Mouse (Mus musculus): ENCODE results near the gene Ulk4. TPM values are rescaled to one million over a fixed set of nuclear protein-coding genes. Genes with fewer than 3 reads are reported as not detected.
A peak's percentile ranks its signal among the peaks of the same experiment; 100 is the strongest.

Gene Ulk4
- polyA plus RNA-seq, 1 experiment from 2014 or later = 134 TPM

DNA sequence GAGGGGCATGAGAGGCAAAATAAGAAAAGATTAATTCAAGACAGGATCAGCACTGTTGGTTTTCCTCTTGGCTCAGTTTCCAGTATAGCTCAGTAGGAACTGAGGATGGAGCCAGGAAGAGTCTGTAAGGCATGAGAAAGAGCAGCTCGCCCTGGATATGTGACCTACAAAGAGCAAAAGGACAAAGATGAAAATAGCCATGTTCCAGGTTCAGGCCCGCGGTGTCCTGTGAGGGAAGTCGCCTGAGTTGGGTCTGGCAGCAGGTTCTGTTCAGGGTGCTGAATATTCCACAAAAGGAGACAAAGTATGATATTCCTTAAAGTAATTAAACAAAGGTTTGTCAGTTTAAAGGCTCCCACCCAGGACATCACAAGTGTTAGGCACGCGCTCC is 34.8 kb upstream of the Ulk4 start:
- H3K4me1 ChIP-seq = peaks cover 65% of the 10 kb centered on the region
- H3K27ac ChIP-seq (replicated peaks) = peak overlapping the region; percentile 85
- ATAC-seq (replicated peaks) = no peak

DNA sequence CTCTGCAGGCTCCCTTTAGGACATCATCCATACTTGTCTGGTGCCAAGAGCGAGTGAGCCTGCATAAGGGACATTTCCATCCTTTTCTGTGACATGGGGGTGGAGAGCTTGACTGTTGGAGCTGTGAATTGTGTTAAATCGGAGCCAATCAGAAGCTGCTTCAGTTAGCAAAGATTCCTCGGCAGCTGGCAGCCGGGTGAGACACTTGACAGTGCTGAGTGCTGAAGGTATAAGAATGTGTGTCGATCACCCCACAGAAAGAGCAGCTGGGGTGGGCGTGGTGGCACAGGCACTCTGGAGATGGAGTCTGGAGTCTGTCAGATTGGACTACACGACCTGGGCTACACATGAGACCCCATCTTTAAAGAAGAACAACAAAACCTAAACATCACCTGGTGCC is 33.5 kb upstream of the Ulk4 start:
- H3K9me3 ChIP-seq = no peaks in the 10 kb centered on the region
- no peak overlapping the region for H3K4me3 ChIP-seq
- no peak overlapping the region for H3K4me2 ChIP-seq (replicated peaks)
- H3K9ac ChIP-seq (replicated peaks) = no peak overlapping the region
- H3K4me1 ChIP-seq = peaks cover 55% of the 10 kb centered on the region
- WGBS = 49% methylated on average over 7 of the region's 7 CpGs
- no peaks in the 10 kb centered on the region for H3K36me3 ChIP-seq
- peak overlapping the region; percentile 70 for H3K27ac ChIP-seq (replicated peaks)
- no peaks in the 10 kb centered on the region for H3K27me3 ChIP-seq
- ATAC-seq (replicated peaks) = peak; percentile 32; the same call in 1 of the 2 replicates

More for the DNA sequence above, 34.8 kb upstream of the Ulk4 start:
- Histone ChIP-seq H3K4me3 (no peak overlapping the region), H3K9me3 (no peaks in the 10 kb centered on the region), H3K36me3 (no peaks in the 10 kb centered on the region), H3K9ac (replicated peaks) (no peak overlapping the region), H3K4me2 (replicated peaks) (no peak overlapping the region), H3K27me3 (no peaks in the 10 kb centered on the region)
- WGBS = 58% methylated on average over 6 of the region's 6 CpGs

DNA sequence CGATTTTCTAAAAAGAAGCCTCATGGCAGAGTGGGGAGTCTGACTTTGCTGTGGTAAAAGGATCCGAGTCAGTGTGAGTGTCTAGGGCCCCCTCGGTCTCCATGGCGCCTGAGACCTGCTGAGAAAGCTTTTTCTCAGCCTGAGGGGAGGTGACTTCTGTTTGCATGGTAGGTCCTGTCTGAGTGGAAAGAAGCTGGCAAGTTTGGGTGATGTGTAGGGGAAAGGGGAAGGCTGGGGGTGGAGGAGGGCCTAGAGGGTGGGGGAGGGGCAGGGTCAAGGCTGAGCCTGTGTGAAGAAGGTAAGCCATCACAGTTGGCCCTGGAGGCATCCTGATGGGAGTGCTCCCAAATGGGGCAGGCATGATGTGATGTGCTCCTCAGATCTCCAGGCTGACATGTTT is 32.3 kb upstream of the Ulk4 start:
- H3K4me3 ChIP-seq = no peak overlapping the region
- no peaks in the 10 kb centered on the region for H3K9me3 ChIP-seq
- no peak overlapping the region for H3K27ac ChIP-seq (replicated peaks)
- H3K9ac ChIP-seq (replicated peaks) = no peak overlapping the region
- H3K4me2 ChIP-seq (replicated peaks) = no peak overlapping the region
- H3K4me1 ChIP-seq = peaks cover 52% of the 10 kb centered on the region
- WGBS = 36% methylated on average over 4 of the region's 4 CpGs
- H3K36me3 ChIP-seq = no peaks in the 10 kb centered on the region
- H3K27me3 ChIP-seq = no peaks in the 10 kb centered on the region
- ATAC-seq (replicated peaks) = no peak

DNA sequence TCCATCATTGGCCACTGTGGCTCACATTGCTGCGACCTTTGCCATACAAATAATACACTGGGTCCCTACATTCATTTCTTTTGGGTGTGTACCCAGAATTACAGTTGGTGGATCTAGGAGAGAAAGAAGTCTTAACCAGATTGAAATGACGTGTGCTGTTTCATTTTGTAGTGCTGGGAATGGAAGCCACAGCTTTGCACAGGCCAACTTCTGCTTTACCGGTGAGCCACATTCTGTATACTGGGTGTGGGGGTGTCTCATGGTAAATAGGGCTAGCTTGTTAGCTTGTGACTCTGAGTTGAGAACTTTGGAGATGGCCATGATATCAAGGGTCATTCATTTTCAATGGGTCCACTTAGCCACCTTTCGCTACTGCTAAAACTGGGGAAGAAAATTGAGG is 28.5 kb upstream of the Ulk4 start:
- no peak overlapping the region for H3K27ac ChIP-seq (replicated peaks)
- no peak for ATAC-seq (replicated peaks)
- no peak overlapping the region for H3K9ac ChIP-seq (replicated peaks)
- no peaks in the 10 kb centered on the region for H3K36me3 ChIP-seq
- 93% methylated on average over 4 of the region's 4 CpGs for WGBS
- H3K27me3 ChIP-seq = no peaks in the 10 kb centered on the region
- H3K9me3 ChIP-seq = no peaks in the 10 kb centered on the region
- no peak overlapping the region for H3K4me2 ChIP-seq (replicated peaks)
- no peak overlapping the region for H3K4me3 ChIP-seq
- H3K4me1 ChIP-seq = peaks cover 48% of the 10 kb centered on the region

DNA sequence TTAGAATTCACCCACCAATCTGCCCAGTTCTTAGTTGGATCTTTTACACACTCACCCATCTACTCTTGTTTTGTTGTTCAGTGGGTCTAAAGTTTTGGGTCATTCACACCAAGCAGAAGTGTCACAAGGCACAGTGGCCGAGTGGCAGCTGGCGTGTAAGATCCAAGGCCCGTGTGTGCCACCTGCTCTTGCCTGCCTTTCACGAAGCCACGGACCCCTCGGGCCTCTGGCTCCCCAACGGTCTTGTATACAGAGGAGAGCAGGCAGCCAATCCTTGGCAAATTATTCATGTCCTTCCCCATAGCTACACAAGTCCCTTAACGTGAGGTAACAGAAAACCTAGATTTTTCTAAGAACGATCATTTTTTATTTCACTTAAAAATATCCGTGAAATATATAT is 27.5 kb upstream of the Ulk4 start:
- Histone ChIP-seq H3K27ac (replicated peaks) (peak overlapping the region; percentile 53), H3K36me3 (no peaks in the 10 kb centered on the region), H3K4me2 (replicated peaks) (no peak overlapping the region), H3K4me1 (peaks cover 51% of the 10 kb centered on the region), H3K9me3 (no peaks in the 10 kb centered on the region), H3K27me3 (no peaks in the 10 kb centered on the region), H3K4me3 (no peak overlapping the region), H3K9ac (replicated peaks) (no peak overlapping the region)
- 39% methylated on average over 10 of the region's 10 CpGs for WGBS
- ATAC-seq (replicated peaks) = no peak

DNA sequence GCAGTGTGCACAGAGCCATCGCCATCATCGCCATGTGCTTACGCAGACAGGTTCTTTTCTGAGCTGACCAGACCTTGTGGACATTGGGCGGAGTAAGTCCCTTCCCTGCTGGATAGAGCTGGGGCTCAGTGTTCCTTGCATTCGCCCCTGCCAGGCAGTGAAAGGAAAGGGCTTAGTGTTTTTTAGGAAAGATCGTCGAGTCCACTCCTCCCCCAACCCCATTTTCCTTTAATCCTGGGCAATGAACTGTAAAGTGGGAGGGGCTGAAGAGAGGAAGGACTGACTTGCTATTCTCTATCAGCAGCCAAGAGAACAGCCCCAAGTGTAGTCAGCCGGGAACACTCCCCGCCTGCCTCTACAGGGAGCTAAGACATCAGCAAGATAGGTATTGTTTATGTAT is 26.8 kb upstream of the Ulk4 start:
- Histone ChIP-seq H3K27me3 (no peaks in the 10 kb centered on the region), H3K4me3 (no peak overlapping the region), H3K36me3 (no peaks in the 10 kb centered on the region), H3K9me3 (no peaks in the 10 kb centered on the region), H3K27ac (replicated peaks) (peak overlapping the region; percentile 53), H3K4me2 (replicated peaks) (peak overlapping the region; percentile 1; the same call in 1 of the 2 replicates), H3K4me1 (peaks cover 53% of the 10 kb centered on the region), H3K9ac (replicated peaks) (no peak overlapping the region)
- peak; percentile 47 for ATAC-seq (replicated peaks)
- WGBS = 9% methylated on average over 9 of the region's 9 CpGs

DNA sequence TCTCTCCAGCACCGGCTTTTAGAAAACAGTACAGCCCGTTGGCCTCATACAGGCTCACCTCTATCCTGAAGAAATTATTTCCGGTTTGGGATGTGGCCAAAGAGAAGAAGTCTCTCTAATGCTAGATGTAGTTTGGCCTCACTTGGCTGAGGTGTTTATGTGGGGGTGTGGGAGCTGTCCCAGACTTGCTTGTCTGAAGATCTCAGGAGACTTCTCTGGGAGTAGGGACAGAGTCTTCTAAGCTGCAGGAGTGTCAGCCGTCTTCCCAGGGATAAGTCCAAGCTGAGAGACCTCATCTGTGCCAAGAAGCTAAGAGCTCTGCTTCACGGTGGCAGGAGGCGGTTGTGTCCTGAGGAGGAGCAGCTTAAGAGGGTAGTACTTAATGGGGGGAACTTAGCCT is 26.1 kb upstream of the Ulk4 start:
- no peaks in the 10 kb centered on the region for H3K36me3 ChIP-seq
- H3K4me2 ChIP-seq (replicated peaks) = no peak overlapping the region; the same call in 1 of the 2 replicates
- no peak overlapping the region for H3K4me3 ChIP-seq
- H3K27me3 ChIP-seq = no peaks in the 10 kb centered on the region
- H3K9me3 ChIP-seq = no peaks in the 10 kb centered on the region
- H3K4me1 ChIP-seq = peaks cover 60% of the 10 kb centered on the region
- no peak overlapping the region for H3K9ac ChIP-seq (replicated peaks)
- WGBS = 36% methylated on average over 6 of the region's 6 CpGs
- H3K27ac ChIP-seq (replicated peaks) = peak overlapping the region; percentile 53
- ATAC-seq (replicated peaks) = no peak; the same call in 1 of the 2 replicates

DNA sequence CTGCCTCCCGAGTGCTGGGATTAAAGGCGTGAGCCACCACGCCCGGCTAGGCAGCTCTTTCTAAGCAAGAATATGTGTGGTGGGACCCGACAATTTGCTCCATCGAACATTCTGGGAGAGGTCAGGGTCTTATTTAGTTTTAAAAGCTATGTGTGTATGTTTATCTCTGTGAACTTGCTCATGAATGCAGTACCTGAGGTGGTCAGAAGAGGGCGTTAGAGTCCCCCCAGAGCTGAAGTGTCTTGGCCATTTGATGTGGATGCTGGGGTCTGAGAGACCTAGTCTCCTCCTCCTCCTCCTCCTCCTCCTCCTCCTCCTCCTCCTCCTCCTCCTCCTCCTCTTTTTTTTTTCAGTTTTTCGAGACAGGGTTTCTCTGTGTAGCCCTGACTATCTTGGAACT is 25.5 kb upstream of the Ulk4 start:
- Histone ChIP-seq H3K27ac (replicated peaks) (no peak overlapping the region), H3K9ac (replicated peaks) (no peak overlapping the region), H3K9me3 (no peaks in the 10 kb centered on the region), H3K4me2 (replicated peaks) (no peak overlapping the region), H3K4me1 (peaks cover 62% of the 10 kb centered on the region), H3K27me3 (no peaks in the 10 kb centered on the region), H3K36me3 (no peaks in the 10 kb centered on the region), H3K4me3 (no peak overlapping the region)
- ATAC-seq (replicated peaks) = no peak
- WGBS = 87% methylated on average over 7 of the region's 8 CpGs

DNA sequence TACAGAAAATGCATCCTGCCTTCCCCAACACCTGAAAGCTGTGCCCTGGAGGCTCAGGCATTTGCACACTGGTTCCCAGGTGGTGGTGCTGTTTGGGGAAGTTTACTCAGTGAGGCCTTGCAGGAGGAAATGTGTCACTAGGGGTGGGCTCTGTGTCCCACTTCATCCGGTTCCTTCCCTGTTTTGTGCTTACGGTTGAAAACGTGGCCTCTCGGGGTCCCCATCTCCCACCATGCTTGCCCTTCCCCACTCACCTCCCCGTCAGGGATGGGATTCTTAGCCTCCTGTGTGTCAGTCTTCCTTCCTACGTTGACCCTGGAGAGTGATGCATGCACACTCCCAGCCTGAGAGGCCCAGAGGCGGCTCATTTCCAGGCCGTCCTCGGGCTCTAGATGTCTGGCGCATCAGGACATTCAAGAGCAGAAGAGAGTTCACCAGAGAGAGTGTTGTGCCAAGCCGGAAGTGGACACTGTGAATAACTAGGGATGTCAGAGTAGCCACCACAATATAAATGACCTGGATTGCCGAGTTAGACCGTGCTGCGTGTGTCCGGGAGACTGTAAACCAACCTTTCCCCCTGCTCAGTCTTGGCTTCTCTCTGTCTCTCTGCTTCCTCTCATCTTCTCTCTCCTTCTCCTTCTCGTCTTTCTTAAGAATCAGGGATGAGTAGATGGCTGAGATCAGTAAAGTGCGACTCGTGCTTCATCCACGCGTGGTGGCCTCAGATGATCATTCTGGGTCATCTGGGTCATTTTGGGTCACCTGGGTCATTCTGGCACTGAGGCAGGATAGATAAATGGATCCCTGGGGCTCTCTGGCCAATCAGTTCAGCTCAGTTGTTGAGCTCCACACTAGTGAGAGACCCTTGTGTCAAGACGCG is 24.3 kb upstream of the Ulk4 start:
- Histone ChIP-seq H3K4me3 (no peak overlapping the region), H3K36me3 (no peaks in the 10 kb centered on the region), H3K4me2 (replicated peaks) (0 out of 2 replicates have a peak overlapping the region, but pooled peaks have one; percentile 80), H3K9ac (replicated peaks) (no peak overlapping the region), H3K4me1 (peaks cover 67% of the 10 kb centered on the region), H3K27ac (replicated peaks) (0 out of 2 replicates have a peak overlapping the region, but pooled peaks have one; percentile 5), H3K27me3 (no peaks in the 10 kb centered on the region), H3K9me3 (no peaks in the 10 kb centered on the region)
- 72% methylated on average over 22 of the region's 22 CpGs for WGBS
- no peak for ATAC-seq (replicated peaks)

DNA sequence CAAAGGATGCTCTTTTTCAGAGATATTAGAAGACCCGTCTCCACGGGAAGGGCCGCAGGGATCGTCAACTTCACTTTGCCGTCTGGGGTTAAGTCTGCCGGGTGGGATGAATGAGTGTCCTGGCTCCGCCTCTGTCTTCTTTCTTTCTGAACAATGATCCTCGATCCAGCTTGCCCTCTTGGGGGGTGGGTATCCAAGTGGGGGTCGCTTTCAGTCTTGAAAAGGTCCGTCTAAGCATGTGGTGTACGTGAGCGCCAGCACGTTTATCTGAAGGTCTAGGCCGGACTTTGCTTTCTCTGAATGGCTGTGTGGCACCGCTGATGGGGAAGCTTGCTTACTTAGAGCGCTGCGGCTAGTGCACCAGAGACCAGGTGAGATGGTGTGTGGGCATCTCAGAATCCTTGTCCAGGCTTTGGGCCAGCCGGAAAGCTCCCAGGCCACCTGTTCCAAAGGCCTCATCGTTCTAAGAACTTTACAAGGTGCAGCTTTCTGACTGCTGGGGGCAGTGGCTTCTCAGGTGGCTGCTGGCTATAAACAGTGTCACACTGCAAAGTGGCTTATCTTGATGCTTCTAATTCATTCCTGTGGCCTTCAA is 23.1 kb upstream of the Ulk4 start:
- Histone ChIP-seq H3K27me3 (no peaks in the 10 kb centered on the region), H3K4me2 (replicated peaks) (peak overlapping the region; percentile 80), H3K36me3 (no peaks in the 10 kb centered on the region), H3K9ac (replicated peaks) (peak overlapping the region; percentile 34), H3K9me3 (no peaks in the 10 kb centered on the region), H3K4me3 (peak overlapping the region; percentile 80), H3K27ac (replicated peaks) (no peak overlapping the region; the same call in 1 of the 2 replicates), H3K4me1 (peaks cover 61% of the 10 kb centered on the region)
- no peak for ATAC-seq (replicated peaks)
- WGBS = 11% methylated on average over 19 of the region's 19 CpGs

DNA sequence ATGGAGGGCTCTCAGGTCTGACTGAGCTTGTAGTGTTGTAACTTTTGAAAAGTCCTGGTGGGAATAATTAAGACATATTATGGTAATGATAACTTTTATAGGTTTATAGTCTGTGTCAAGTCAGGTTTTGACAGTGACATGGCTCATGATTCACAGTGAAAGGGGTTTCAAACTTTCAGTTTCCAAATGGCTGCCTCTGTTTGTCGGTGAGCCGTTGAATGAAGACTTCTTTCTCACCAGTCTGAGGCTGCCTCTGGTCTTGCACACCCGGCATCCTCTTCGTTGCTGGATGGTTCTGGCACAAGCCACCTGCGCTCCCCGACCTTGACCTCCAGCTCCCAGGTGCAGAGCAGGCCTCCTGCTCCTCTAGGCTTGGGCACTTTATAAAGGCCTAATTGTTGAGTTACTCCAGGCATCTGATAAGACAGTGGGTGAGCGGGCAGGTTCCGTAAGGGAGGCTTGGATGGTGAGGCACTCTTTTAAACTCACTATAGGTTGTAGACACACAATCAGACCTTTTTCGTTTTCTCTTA is 22.3 kb upstream of the Ulk4 start:
- Histone ChIP-seq H3K4me3 (peak overlapping the region; percentile 80), H3K27me3 (no peaks in the 10 kb centered on the region), H3K4me2 (replicated peaks) (peak overlapping the region; percentile 80), H3K9ac (replicated peaks) (peak overlapping the region; percentile 87), H3K27ac (replicated peaks) (no peak overlapping the region), H3K36me3 (no peaks in the 10 kb centered on the region), H3K9me3 (no peaks in the 10 kb centered on the region), H3K4me1 (peaks cover 58% of the 10 kb centered on the region)
- ATAC-seq (replicated peaks) = no peak
- WGBS = 40% methylated on average over 9 of the region's 9 CpGs

DNA sequence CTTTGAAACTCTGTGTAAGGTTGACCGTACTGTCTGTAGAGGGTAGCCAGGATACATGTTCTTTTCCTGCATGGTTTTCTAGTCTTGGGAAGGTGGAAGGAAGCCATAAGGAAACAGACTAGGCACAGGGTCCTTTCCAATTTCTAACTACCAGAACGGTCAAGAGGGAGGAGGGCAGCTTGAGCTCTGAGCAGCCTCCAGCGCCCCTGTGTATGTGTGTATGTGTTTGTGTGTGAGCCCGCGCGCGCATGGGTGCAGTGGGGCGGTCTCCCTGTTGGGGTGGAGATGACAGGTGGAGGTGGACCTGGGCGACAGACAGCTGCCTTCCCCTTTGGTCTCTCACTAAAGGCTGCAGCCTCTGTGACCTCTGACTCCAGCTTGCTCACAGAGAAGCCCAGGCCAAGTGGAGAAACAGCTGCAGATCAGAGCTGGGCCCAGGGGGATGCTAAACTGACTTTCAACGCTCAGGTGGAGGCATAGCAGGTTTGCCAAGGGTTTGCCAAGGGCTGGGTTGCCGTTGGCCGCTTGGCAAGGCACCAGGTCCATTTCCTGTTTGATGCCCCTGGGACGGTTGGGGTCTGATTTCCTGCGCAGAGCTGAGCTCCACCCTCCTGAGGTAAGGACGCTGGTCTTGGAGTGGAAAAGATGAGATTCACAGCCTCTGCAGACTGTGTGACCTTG is 21.6 kb upstream of the Ulk4 start:
- Histone ChIP-seq H3K4me3 (peak overlapping the region; percentile 80), H3K27me3 (no peaks in the 10 kb centered on the region), H3K9ac (replicated peaks) (peak overlapping the region; percentile 87), H3K4me1 (peaks cover 51% of the 10 kb centered on the region), H3K27ac (replicated peaks) (peak overlapping the region; percentile 41; the same call in 1 of the 2 replicates), H3K4me2 (replicated peaks) (peak overlapping the region; percentile 80), H3K9me3 (no peaks in the 10 kb centered on the region), H3K36me3 (no peaks in the 10 kb centered on the region)
- no peak for ATAC-seq (replicated peaks)
- WGBS = 13% methylated on average over 15 of the region's 15 CpGs
